Mouse (Mus musculus): ENCODE measurements around the gene Cacng5. TPM values are rescaled to one million over a fixed set of nuclear protein-coding genes. Genes with fewer than 3 reads are reported as not detected.

Gene Cacng5
- polyA plus RNA-seq (2014; fragmentation: Nextera tagmentation; extraction: Ambion mirVana): 0.52 and 0.55 TPM in 2 replicates

- Histone ChIP-seq H3K9ac (replicated peaks; ENCODE audit: low read length) (no peak within 1 kb of the TSS), H3K9me3 (replicated peaks; ENCODE audit: control insufficient read depth, low read length) (no peaks in the 10 kb centered on the region), H3K36me3 (replicated peaks; ENCODE audit: control insufficient read depth, insufficient read depth, low read depth, low read length) (no peaks in the 10 kb centered on the region), H3K27me3 (ENCODE audit: control insufficient read depth, insufficient read depth, low read length) (no peaks in the 10 kb centered on the region; the same call in 1 of the 2 replicates), H3K4me3 (ENCODE audit: low read depth, low read length) (peak within 1 kb of the TSS; percentile 28), H3K27ac (replicated peaks; ENCODE audit: low read depth, low read length) (no peak within 1 kb of the TSS), H3K4me2 (ENCODE audit: low read depth, low read length) (peak within 1 kb of the TSS; percentile 54), H3K4me1 (ENCODE audit: control insufficient read depth, insufficient read depth, low read length) (no peaks in the 10 kb centered on the region)
- WGBS: 6% methylated on average over 36 of the region's 36 CpGs
- peak; percentile 64 for DNase-seq (ENCODE audit: low spot score)
- peak; percentile 84 for ATAC-seq (replicated peaks; ENCODE audit: insufficient number of reproducible peaks, low FRiP score, low TSS enrichment, low read depth)
Measured at GRCm38 (mm10) chr11:107914634-107915226, at the start of gene Cacng5. Gene Cacng5 (minus strand): TSS chr11:107915055.

- Histone ChIP-seq H3K4me2 (ENCODE audit: low read depth, low read length) (no peak overlapping the region), H3K4me3 (ENCODE audit: low read depth, low read length) (no peak overlapping the region), H3K9ac (replicated peaks; ENCODE audit: low read length) (no peak overlapping the region), H3K4me1 (ENCODE audit: control insufficient read depth, insufficient read depth, low read length) (no peaks in the 10 kb centered on the region), H3K36me3 (replicated peaks; ENCODE audit: control insufficient read depth, insufficient read depth, low read depth, low read length) (no peaks in the 10 kb centered on the region), H3K27ac (replicated peaks; ENCODE audit: low read depth, low read length) (no peak overlapping the region), H3K9me3 (replicated peaks; ENCODE audit: control insufficient read depth, low read length) (no peaks in the 10 kb centered on the region), H3K27me3 (ENCODE audit: control insufficient read depth, insufficient read depth, low read length) (no peaks in the 10 kb centered on the region)
- 75% methylated on average over 13 of the region's 13 CpGs for WGBS
- ATAC-seq (replicated peaks; ENCODE audit: insufficient number of reproducible peaks, low FRiP score, low TSS enrichment, low read depth): no peak
- DNase-seq (ENCODE audit: low spot score): no peak
Measured at GRCm38 (mm10) chr11:107957566-107958350, 42.9 kb upstream of the Cacng5 start.

DNA sequence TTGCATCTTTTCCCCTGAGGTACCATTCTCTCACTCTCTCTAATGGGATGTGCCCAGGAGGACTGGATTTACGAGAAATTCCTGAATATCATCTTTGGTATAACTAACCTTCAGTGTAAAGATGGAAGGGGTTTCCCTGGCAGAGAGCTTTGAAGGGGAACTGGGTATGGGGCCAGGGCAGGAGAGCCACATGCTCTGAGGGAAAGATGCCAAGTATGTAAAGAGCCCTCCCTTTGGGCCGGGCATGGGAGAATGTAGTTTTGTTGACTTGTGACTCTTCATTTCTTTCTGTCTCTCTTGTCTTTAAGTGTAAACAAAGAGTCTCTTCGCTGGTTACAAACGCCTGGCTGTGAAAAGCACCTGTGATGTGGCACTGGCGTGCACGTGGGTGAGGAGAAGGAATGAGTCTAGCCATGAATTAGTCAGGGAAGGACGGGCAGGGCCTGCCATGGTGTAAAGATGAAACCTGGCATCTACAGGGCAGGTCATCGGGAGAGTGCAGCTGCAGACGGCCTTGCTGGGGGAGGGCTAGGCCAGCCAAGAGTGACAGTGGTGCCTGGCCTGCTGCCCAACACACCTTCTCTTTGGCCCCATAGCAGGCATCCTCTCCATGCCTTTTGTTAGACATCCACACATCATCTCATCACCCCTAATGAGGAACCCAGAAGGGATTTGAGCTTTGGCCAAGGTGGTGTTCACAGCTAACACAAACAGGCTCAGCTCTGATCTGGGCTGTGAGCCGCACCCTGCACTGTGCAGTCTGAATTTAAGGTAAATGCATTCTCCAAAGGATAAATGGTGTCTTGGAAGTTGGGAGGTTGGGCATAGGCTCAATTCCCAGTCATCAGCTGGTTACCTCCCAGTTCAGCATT lies 40.6 kb upstream of the Cacng5 start:
- ATAC-seq (replicated peaks; ENCODE audit: insufficient number of reproducible peaks, low FRiP score, low TSS enrichment, low read depth) (no peak), DNase-seq (ENCODE audit: low spot score) (no peak)
- no peaks in the 10 kb centered on the region for H3K27me3 ChIP-seq (ENCODE audit: control insufficient read depth, insufficient read depth, low read length)
- 87% methylated on average over 10 of the region's 10 CpGs for WGBS
- H3K9me3 ChIP-seq (replicated peaks; ENCODE audit: control insufficient read depth, low read length): no peaks in the 10 kb centered on the region
- no peak overlapping the region for H3K4me2 ChIP-seq (ENCODE audit: low read depth, low read length)
- H3K4me1 ChIP-seq (ENCODE audit: control insufficient read depth, insufficient read depth, low read length): no peaks in the 10 kb centered on the region
- H3K9ac ChIP-seq (replicated peaks; ENCODE audit: low read length): no peak overlapping the region
- H3K4me3 ChIP-seq (ENCODE audit: low read depth, low read length): no peak overlapping the region
- no peak overlapping the region for H3K27ac ChIP-seq (replicated peaks; ENCODE audit: low read depth, low read length)
- no peaks in the 10 kb centered on the region for H3K36me3 ChIP-seq (replicated peaks; ENCODE audit: control insufficient read depth, insufficient read depth, low read depth, low read length)

- no peak for ATAC-seq (replicated peaks; ENCODE audit: insufficient number of reproducible peaks, low FRiP score, low TSS enrichment, low read depth)
- Histone ChIP-seq H3K9ac (replicated peaks; ENCODE audit: low read length) (no peak overlapping the region), H3K27ac (replicated peaks; ENCODE audit: low read depth, low read length) (no peak overlapping the region), H3K4me3 (ENCODE audit: low read depth, low read length) (no peak overlapping the region), H3K9me3 (replicated peaks; ENCODE audit: control insufficient read depth, low read length) (no peaks in the 10 kb centered on the region), H3K27me3 (ENCODE audit: control insufficient read depth, insufficient read depth, low read length) (no peaks in the 10 kb centered on the region), H3K36me3 (replicated peaks; ENCODE audit: control insufficient read depth, insufficient read depth, low read depth, low read length) (no peaks in the 10 kb centered on the region), H3K4me2 (ENCODE audit: low read depth, low read length) (no peak overlapping the region), H3K4me1 (ENCODE audit: control insufficient read depth, insufficient read depth, low read length) (no peaks in the 10 kb centered on the region)
- DNase-seq (ENCODE audit: low spot score): no peak
- WGBS: 90% methylated on average over 11 of the region's 11 CpGs
Measured at GRCm38 (mm10) chr11:107951431-107951830, 36.6 kb upstream of the Cacng5 start.

- H3K9me3 ChIP-seq (replicated peaks; ENCODE audit: control insufficient read depth, low read length): no peaks in the 10 kb centered on the region
- no peaks in the 10 kb centered on the region for H3K4me1 ChIP-seq (ENCODE audit: control insufficient read depth, insufficient read depth, low read length)
- H3K36me3 ChIP-seq (replicated peaks; ENCODE audit: control insufficient read depth, insufficient read depth, low read depth, low read length): no peaks in the 10 kb centered on the region
- H3K4me3 ChIP-seq (ENCODE audit: low read depth, low read length): no peak overlapping the region
- H3K4me2 ChIP-seq (ENCODE audit: low read depth, low read length): no peak overlapping the region
- no peak overlapping the region for H3K9ac ChIP-seq (replicated peaks; ENCODE audit: low read length)
- ATAC-seq (replicated peaks; ENCODE audit: insufficient number of reproducible peaks, low FRiP score, low TSS enrichment, low read depth): no peak
- WGBS: 90% methylated on average over 4 of the region's 4 CpGs
- no peak overlapping the region for H3K27ac ChIP-seq (replicated peaks; ENCODE audit: low read depth, low read length)
- no peak for DNase-seq (ENCODE audit: low spot score)
- H3K27me3 ChIP-seq (ENCODE audit: control insufficient read depth, insufficient read depth, low read length): no peaks in the 10 kb centered on the region
Measured at GRCm38 (mm10) chr11:107950658-107951057, 35.8 kb upstream of the Cacng5 start.

- no peak overlapping the region for H3K4me3 ChIP-seq (ENCODE audit: low read depth, low read length)
- no peaks in the 10 kb centered on the region for H3K4me1 ChIP-seq (ENCODE audit: control insufficient read depth, insufficient read depth, low read length)
- no peak overlapping the region for H3K9ac ChIP-seq (replicated peaks; ENCODE audit: low read length)
- 82% methylated on average over 9 of the region's 9 CpGs for WGBS
- DNase-seq (ENCODE audit: low spot score) (no peak), ATAC-seq (replicated peaks; ENCODE audit: insufficient number of reproducible peaks, low FRiP score, low TSS enrichment, low read depth) (no peak)
- H3K9me3 ChIP-seq (replicated peaks; ENCODE audit: control insufficient read depth, low read length): no peaks in the 10 kb centered on the region
- H3K27me3 ChIP-seq (ENCODE audit: control insufficient read depth, insufficient read depth, low read length): no peaks in the 10 kb centered on the region
- no peaks in the 10 kb centered on the region for H3K36me3 ChIP-seq (replicated peaks; ENCODE audit: control insufficient read depth, insufficient read depth, low read depth, low read length)
- H3K27ac ChIP-seq (replicated peaks; ENCODE audit: low read depth, low read length): no peak overlapping the region
- H3K4me2 ChIP-seq (ENCODE audit: low read depth, low read length): no peak overlapping the region
Measured at GRCm38 (mm10) chr11:107950211-107950610, 35.4 kb upstream of the Cacng5 start.

GRCm38 (mm10) chr11:107947951-107948350 lies 33.1 kb upstream of the Cacng5 start:
- no peak overlapping the region for H3K4me2 ChIP-seq (ENCODE audit: low read depth, low read length)
- H3K9ac ChIP-seq (replicated peaks; ENCODE audit: low read length): no peak overlapping the region
- WGBS: 97% methylated on average over 1 of the region's 1 CpGs
- no peaks in the 10 kb centered on the region for H3K4me1 ChIP-seq (ENCODE audit: control insufficient read depth, insufficient read depth, low read length)
- DNase-seq (ENCODE audit: low spot score) (no peak), ATAC-seq (replicated peaks; ENCODE audit: insufficient number of reproducible peaks, low FRiP score, low TSS enrichment, low read depth) (no peak)
- no peaks in the 10 kb centered on the region for H3K9me3 ChIP-seq (replicated peaks; ENCODE audit: control insufficient read depth, low read length)
- no peak overlapping the region for H3K27ac ChIP-seq (replicated peaks; ENCODE audit: low read depth, low read length)
- H3K4me3 ChIP-seq (ENCODE audit: low read depth, low read length): no peak overlapping the region
- H3K36me3 ChIP-seq (replicated peaks; ENCODE audit: control insufficient read depth, insufficient read depth, low read depth, low read length): no peaks in the 10 kb centered on the region
- H3K27me3 ChIP-seq (ENCODE audit: control insufficient read depth, insufficient read depth, low read length): no peaks in the 10 kb centered on the region

Measured in embryonic facial prominence, embryonic 11.5 days (tissue).